ENCODE assay signal across 9 mouse cellular contexts in genomic region chr1:85758231-85758968, GRCm38 (mm10). TPM values are rescaled to one million over a fixed set of nuclear protein-coding genes. Genes with fewer than 3 reads are reported as not detected.
DNase-seq lines count a peak whose midpoint lies in the region; ATAC-seq lines count a peak whose summit lies in the region.
"Had no signal": no experiment of that assay in that cellular context is flagged by ENCODE, and none has a peak within 500 bp of the region (broad histone marks: within the 10 kb centered on the region; RNA-seq: fewer than 3 reads in every experiment).

No protein-coding gene starts in this region.

- intact Hi-C loops in left cerebral cortex, postnatal 4 days (cut with DNase I): no loop called here

- H3K4me3 ChIP-seq in forebrain, embryonic 11.5 days (ENCODE audit: low read depth, low read length): no peak overlapping the region
- no peak overlapping the region for H3K4me3 ChIP-seq in forebrain, embryonic 15.5 days
- no peak overlapping the region for H3K4me3 ChIP-seq in heart, embryonic 14.5 days (ENCODE audit: control insufficient read depth in 1 of 2, insufficient read depth in 1 of 2, low read depth in 1 of 2, low read length in 2 of 2)

- 0 out of 2 replicates have a peak, but pooled peaks have one; percentile 44 for ATAC-seq in forebrain, embryonic 11.5 days (replicated peaks; ENCODE audit: low FRiP score)
- no peak for ATAC-seq in forebrain, embryonic 15.5 days (replicated peaks)
- no peak for ATAC-seq in heart, embryonic 14.5 days (ENCODE audit: insufficient number of reproducible peaks, insufficient read depth, low FRiP score, low read depth)
- ATAC-seq in neutrophil, adult 5-6 weeks (ENCODE audit: extremely low read depth, insufficient number of reproducible peaks, low FRiP score, poor library complexity, severe bottlenecking): peak; percentile 53; the same call in 1 of the 2 replicates
- no peak for ATAC-seq in inflammation-experienced regulatory T-cells, adult 6 months
- ATAC-seq: lung, postnatal 0 days had no signal

- WGBS in forebrain, embryonic 11.5 days: 22% methylated on average over 14 of the region's 14 CpGs
- WGBS in forebrain, embryonic 15.5 days: 22% methylated on average over 14 of the region's 14 CpGs
- WGBS in heart, embryonic 14.5 days: 21% methylated on average over 14 of the region's 14 CpGs

- H3K9ac ChIP-seq in forebrain, embryonic 11.5 days (ENCODE audit: low read length): 0 out of 2 replicates have a peak overlapping the region, but pooled peaks have one; percentile 14
- no peak overlapping the region for H3K9ac ChIP-seq in forebrain, embryonic 15.5 days (replicated peaks)
- H3K9ac ChIP-seq in heart, embryonic 14.5 days (ENCODE audit: low read length): peak overlapping the region; percentile 2; the same call in 1 of the 2 replicates

- H3K4me2 ChIP-seq in forebrain, embryonic 11.5 days (ENCODE audit: low read depth, low read length, severe bottlenecking): no peak overlapping the region; the same call in 1 of the 2 replicates
- H3K4me2 ChIP-seq in forebrain, embryonic 15.5 days (replicated peaks): no peak overlapping the region
- peak overlapping the region; percentile 55 for H3K4me2 ChIP-seq in heart, embryonic 14.5 days (ENCODE audit: low read length)

- H3K4me1 ChIP-seq in forebrain, embryonic 11.5 days (replicated peaks; ENCODE audit: control insufficient read depth, insufficient read depth, low read length): no peaks in the 10 kb centered on the region
- H3K4me1 ChIP-seq in forebrain, embryonic 15.5 days: 0 out of 2 replicates have a peak, but pooled peaks cover 4% of the 10 kb centered on the region
- H3K4me1 ChIP-seq in heart, embryonic 14.5 days (ENCODE audit: control insufficient read depth in 2 of 2, insufficient read depth in 2 of 2, low read length in 2 of 2): peaks cover 7 to 11% of the 10 kb centered on the region in 2 experiments

- no peaks in the 10 kb centered on the region for H3K9me3 ChIP-seq in forebrain, embryonic 11.5 days (ENCODE audit: control insufficient read depth, low read length)
- no peaks in the 10 kb centered on the region for H3K9me3 ChIP-seq in forebrain, embryonic 15.5 days
- H3K9me3 ChIP-seq in heart, embryonic 14.5 days (ENCODE audit: control insufficient read depth, low read length): no peaks in the 10 kb centered on the region

- H3K27me3 ChIP-seq in forebrain, embryonic 11.5 days (ENCODE audit: control insufficient read depth, insufficient read depth, low read length): no peaks in the 10 kb centered on the region
- H3K27me3 ChIP-seq in forebrain, embryonic 15.5 days: no peaks in the 10 kb centered on the region
- H3K27me3 ChIP-seq in heart, embryonic 14.5 days (ENCODE audit: control insufficient read depth, insufficient read depth, low read length): no peaks in the 10 kb centered on the region

- H3K36me3 ChIP-seq in forebrain, embryonic 11.5 days (ENCODE audit: control insufficient read depth, insufficient read depth, low read length): no peaks in the 10 kb centered on the region
- H3K36me3 ChIP-seq in forebrain, embryonic 15.5 days: no peaks in the 10 kb centered on the region
- H3K36me3 ChIP-seq in heart, embryonic 14.5 days (ENCODE audit: control insufficient read depth, insufficient read depth, low read length): no peaks in the 10 kb centered on the region

- no peak overlapping the region for H3K27ac ChIP-seq in forebrain, embryonic 11.5 days (ENCODE audit: low read depth, low read length)
- H3K27ac ChIP-seq in forebrain, embryonic 15.5 days (replicated peaks): no peak overlapping the region
- peak overlapping the region; percentile 20 to 31; a peak in 2 of 4 replicates for H3K27ac ChIP-seq in heart, embryonic 14.5 days (replicated peaks in 1 of 2; ENCODE audit: control insufficient read depth in 1 of 2, insufficient read depth in 1 of 2, low read depth in 2 of 2, low read length in 2 of 2)

- DNase-seq in forebrain, embryonic 11.5 days (ENCODE audit: low spot score): no peak
- DNase-seq in left cerebral cortex, adult 11 months (ENCODE audit: low spot score): peak; percentile 28
- no peak for DNase-seq in left cerebral cortex, postnatal 4 days
- no peak for DNase-seq in thymus, postnatal 4 days

RNA-seq across cellular contexts. Expression of gene A630001G21Rik, which starts 20.0 kb away (rescaled TPM):
- 1.0 and 1.3 TPM in 2 replicates for polyA plus RNA-seq in forebrain, embryonic 11.5 days (2014; fragmentation: Nextera tagmentation; extraction: Ambion mirVana)
- polyA plus RNA-seq in forebrain, embryonic 15.5 days (2015; fragmentation: Nextera tagmentation; extraction: Ambion mirVana): 0.29 and 0.41 TPM in 2 replicates
- under 1 TPM; 0.24 to 0.84 TPM for total RNA-seq in left cerebral cortex, postnatal 4 days (2021)
- 1.2 and 1.4 TPM in 2 replicates for polyA plus RNA-seq in heart, embryonic 14.5 days (2014; fragmentation: Nextera tagmentation; extraction: Ambion mirVana)
- total RNA-seq in neutrophil, adult 5-6 weeks (2017): 130 and 158 TPM in 2 replicates
- 10 to 100 TPM; 33.2 to 54.7 (median 43.2) TPM for polyA plus RNA-seq in inflammation-experienced regulatory T-cells, adult 6 months (2017; shearing (Covaris generic))

RNA-seq across cellular contexts. Expression of gene Cab39, which starts 34.8 kb away (rescaled TPM):
- polyA plus RNA-seq in forebrain, embryonic 11.5 days (2014; fragmentation: Nextera tagmentation; extraction: Ambion mirVana): 59.7 and 62.3 TPM in 2 replicates
- polyA plus RNA-seq in forebrain, embryonic 15.5 days (2015; fragmentation: Nextera tagmentation; extraction: Ambion mirVana): 49.2 and 53.2 TPM in 2 replicates
- total RNA-seq in left cerebral cortex, postnatal 4 days (2021): 100 to 1,000 TPM; 134 to 144 TPM
- polyA plus RNA-seq in heart, embryonic 14.5 days (2014; fragmentation: Nextera tagmentation; extraction: Ambion mirVana): 39.7 and 41.4 TPM in 2 replicates
- 176 and 179 TPM in 2 replicates for total RNA-seq in neutrophil, adult 5-6 weeks (2017)
- 10 to 100 TPM; 43.1 to 57.3 (median 50.7) TPM for polyA plus RNA-seq in inflammation-experienced regulatory T-cells, adult 6 months (2017; shearing (Covaris generic))

Comparison
In these comparisons a context has a peak if more than half of its experiments do, and no peak if none do; other contexts are left out.
1. ATAC-seq: peak in forebrain, embryonic 11.5 days (single experiment) and neutrophil, adult 5-6 weeks (single experiment); none in forebrain, embryonic 15.5 days (single experiment), heart, embryonic 14.5 days (single experiment) and inflammation-experienced regulatory T-cells, adult 6 months (single experiment).
2. H3K27ac ChIP-seq: peak in heart, embryonic 14.5 days (2 of 2); none in forebrain, embryonic 11.5 days (single experiment) and forebrain, embryonic 15.5 days (single experiment).
3. RNA of gene A630001G21Rik, which starts 20.0 kb away (polyA plus RNA-seq): 33.2 to 54.7 TPM in inflammation-experienced regulatory T-cells, adult 6 months; 1.2 to 1.4 TPM in heart, embryonic 14.5 days, 1.0 to 1.3 TPM in forebrain, embryonic 11.5 days and 0.29 to 0.41 TPM in forebrain, embryonic 15.5 days; every median in the first group is over 10 times any median in the second.